Mouse (Mus musculus) adipocyte (in vitro differentiated cells): ENCODE data around the gene Ddx41.

ENCODE experiments used
- DNase-seq: peaks from one replicate; pipeline ENCODE4 v3.0.0-alpha.2; 2016; ENCODE audit warnings: low spot score

The Ddx41 gene

GRCm38 (mm10) chr13:55506697-55507096 is 29.8 kb downstream of the Ddx41 start:
- DNase-seq = peak; percentile 23

GRCm38 (mm10) chr13:55505810-55506209 is 30.6 kb downstream of the Ddx41 start:
- no peak for DNase-seq

- DNase-seq = no peak
Measured at GRCm38 (mm10) chr13:55504390-55504789, 32.1 kb downstream of the Ddx41 start.

- no peak for DNase-seq
Measured at GRCm38 (mm10) chr13:55502405-55502804, 34.1 kb downstream of the Ddx41 start.

- no peak for DNase-seq
Measured at GRCm38 (mm10) chr13:55500575-55500974, 35.9 kb downstream of the Ddx41 start.

GRCm38 (mm10) chr13:55498906-55499305 is 37.6 kb downstream of the Ddx41 start:
- no peak for DNase-seq

- no peak for DNase-seq
Measured at GRCm38 (mm10) chr13:55496661-55497060, 39.8 kb downstream of the Ddx41 start.

GRCm38 (mm10) chr13:55495702-55496101 is 40.8 kb downstream of the Ddx41 start:
- DNase-seq = no peak

- peak; percentile 19 for DNase-seq
Measured at GRCm38 (mm10) chr13:55494883-55495621, 41.4 kb downstream of the Ddx41 start.

- DNase-seq = no peak
Measured at GRCm38 (mm10) chr13:55494257-55494656, 42.2 kb downstream of the Ddx41 start.

- DNase-seq = no peak
Measured at GRCm38 (mm10) chr13:55487578-55488498, 48.6 kb downstream of the Ddx41 start, which contains the start of gene Dbn1. Gene Dbn1 (minus strand): TSS chr13:55488111.

GRCm38 (mm10) chr13:55486916-55487577 is 49.4 kb downstream of the Ddx41 start:
- no peak for DNase-seq

GRCm38 (mm10) chr13:55486029-55486794 is 50.2 kb downstream of the Ddx41 start:
- no peak for DNase-seq

GRCm38 (mm10) chr13:55484520-55485088 is 51.9 kb downstream of the Ddx41 start:
- DNase-seq = no peak

- DNase-seq = no peak
Measured at GRCm38 (mm10) chr13:55483593-55483992, 52.9 kb downstream of the Ddx41 start.

GRCm38 (mm10) chr13:55483071-55483470 is 53.4 kb downstream of the Ddx41 start:
- DNase-seq = no peak

GRCm38 (mm10) chr13:55482542-55482941 is 53.9 kb downstream of the Ddx41 start:
- DNase-seq = no peak
